Mouse (Mus musculus) liver, embryonic 12.5 days (tissue): Measurements from ENCODE around the gene Hamp. TPM values are rescaled to one million over a fixed set of nuclear protein-coding genes. Genes with fewer than 3 reads are reported as not detected.
A peak's percentile ranks its signal among the peaks of the same experiment; 100 is the strongest.

Source experiments
- ATAC-seq: fragments of 200-750 bp; cut with Nextera tagmentation; 2 replicates; pipeline ENCODE4 v1.8.0; 2017; ENCODE audit warnings: moderate number of reproducible peaks, mild to moderate bottlenecking, moderate library complexity
- H3K27ac ChIP-seq: fragments of 300-500 bp; sonication (generic); 2 replicates; pipeline ENCODE4 v1.5.1; 2016; ENCODE audit warnings: mild to moderate bottlenecking
- H3K27me3 ChIP-seq: fragments of 300-500 bp; sonication (generic); replicated peaks from 2 replicates; pipeline ENCODE4 v1.6.1; 2016; ENCODE audit warnings: mild to moderate bottlenecking, moderate library complexity
- H3K36me3 ChIP-seq: fragments of 300-500 bp; sonication (generic); 2 replicates; pipeline ENCODE4 v1.6.1; 2016; ENCODE audit warnings: mild to moderate bottlenecking, moderate library complexity
- H3K4me1 ChIP-seq: fragments of 300-500 bp; sonication (generic); 2 replicates; pipeline ENCODE4 v1.6.1; 2016
- H3K4me2 ChIP-seq: fragments of 300-500 bp; sonication (generic); 2 replicates; pipeline ENCODE4 v1.6.1; 2016; ENCODE audit warnings: mild to moderate bottlenecking, moderate library complexity
- H3K4me3 ChIP-seq: fragments of 300-500 bp; sonication (generic); 2 replicates; pipeline ENCODE4 v1.5.1; 2016; ENCODE audit warnings: mild to moderate bottlenecking, moderate library complexity
- H3K9ac ChIP-seq: fragments of 300-500 bp; sonication (generic); 2 replicates; pipeline ENCODE4 v1.6.1; 2016; ENCODE audit warnings: mild to moderate bottlenecking, moderate library complexity
- H3K9me3 ChIP-seq: fragments of 300-500 bp; sonication (generic); replicated peaks from 2 replicates; pipeline ENCODE4 v1.6.1; 2016; ENCODE audit warnings: mild to moderate bottlenecking, moderate library complexity
- WGBS: fragments of 180-500 bp; shearing (Covaris S2); methylation state at CpG from one replicate; pipeline ENCODE4 v1.1.7; 2016; ENCODE audit not compliant: insufficient replicate concordance; 5-methylcytosine and 5-hydroxymethylcytosine counted together
- polyA plus RNA-seq: library from polyadenylated mRNA; unstranded; fragments of >200 nt; fragmentation: Nextera tagmentation; extraction: Ambion mirVana; gene quantifications from 2 replicates; pipeline ENCODE4 v1.2.1, GENCODE M21; 2016

Hamp gene
- polyA plus RNA-seq, 1 experiment from 2014 or later = not detected

DNA sequence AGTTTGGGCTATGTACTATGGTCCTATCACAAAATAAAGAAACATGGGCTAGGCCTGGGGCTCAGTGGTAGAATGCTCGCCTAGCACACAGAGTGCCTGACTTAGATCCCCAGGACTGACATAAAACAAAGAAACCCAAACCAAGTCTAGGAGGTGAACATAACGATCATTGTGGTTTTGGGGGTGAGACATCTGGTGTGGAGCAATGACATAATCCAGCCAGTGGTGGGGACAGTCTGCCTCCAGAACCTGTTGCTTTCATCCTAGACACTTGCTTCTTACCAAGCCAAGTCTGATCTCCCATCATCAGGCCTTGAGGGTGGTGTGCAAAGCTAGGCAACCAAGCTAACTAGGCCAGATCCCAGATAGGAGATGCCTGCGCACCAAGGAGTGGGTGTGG is 22.8 kb upstream of the Hamp start:
- no peak for ATAC-seq
- Histone ChIP-seq H3K9ac (no peak overlapping the region), H3K27me3 (peaks cover 3% of the 10 kb centered on the region), H3K27ac (no peak overlapping the region), H3K4me3 (no peak overlapping the region), H3K4me2 (no peak overlapping the region), H3K36me3 (peaks cover 6% of the 10 kb centered on the region), H3K4me1 (peaks cover 14% of the 10 kb centered on the region), H3K9me3 (no peaks in the 10 kb centered on the region)
- WGBS = 60% methylated on average over 3 of the region's 3 CpGs

DNA sequence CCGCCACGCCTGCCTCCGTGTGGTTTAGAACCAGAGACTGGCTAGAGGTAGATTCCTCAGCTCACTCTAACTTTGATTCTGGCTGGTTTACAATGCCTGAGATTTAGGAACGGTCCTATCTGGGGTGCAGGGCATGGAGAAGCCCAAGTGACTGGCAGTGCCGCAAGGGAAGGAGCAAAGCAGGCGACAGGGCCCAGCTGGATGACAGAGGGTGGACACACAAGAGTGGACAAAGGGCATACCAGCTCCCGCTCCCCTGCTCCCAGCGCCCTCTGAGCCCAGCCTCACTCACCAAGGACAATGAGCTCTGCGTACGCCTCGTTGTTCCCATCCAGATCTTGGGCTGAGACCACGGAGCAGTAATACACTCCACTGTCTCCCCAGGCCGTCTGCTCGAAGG is 21.8 kb upstream of the Hamp start:
- Histone ChIP-seq H3K36me3 (peaks cover 6% of the 10 kb centered on the region), H3K27ac (no peak overlapping the region), H3K9me3 (no peaks in the 10 kb centered on the region), H3K4me2 (no peak overlapping the region), H3K4me3 (no peak overlapping the region), H3K27me3 (no peaks in the 10 kb centered on the region), H3K4me1 (peaks cover 14% of the 10 kb centered on the region), H3K9ac (no peak overlapping the region)
- ATAC-seq = no peak
- 80% methylated on average over 14 of the region's 14 CpGs for WGBS

DNA sequence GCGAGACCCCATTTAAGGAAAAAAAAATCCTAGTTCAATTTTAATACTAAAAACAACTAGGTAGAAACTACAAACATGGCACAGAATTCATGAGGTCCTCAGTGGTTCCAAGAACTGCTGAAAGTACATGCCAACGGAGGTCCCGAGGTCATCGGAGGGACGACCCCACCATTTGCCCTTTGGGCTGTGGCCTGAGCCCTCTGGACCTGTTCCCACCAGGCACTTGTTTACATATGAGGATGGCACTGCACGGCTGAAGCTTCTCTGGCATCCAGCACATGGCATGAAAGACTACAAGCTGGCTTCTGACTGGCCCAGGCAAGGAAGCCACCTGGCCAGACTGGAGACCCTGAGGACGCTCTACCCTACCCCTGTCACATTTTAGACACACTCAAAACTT is 20.5 kb upstream of the Hamp start:
- no peak for ATAC-seq
- H3K9me3 ChIP-seq = no peaks in the 10 kb centered on the region
- 81% methylated on average over 7 of the region's 7 CpGs for WGBS
- H3K27ac ChIP-seq = no peak overlapping the region
- H3K9ac ChIP-seq = no peak overlapping the region
- no peak overlapping the region for H3K4me3 ChIP-seq
- no peaks in the 10 kb centered on the region for H3K27me3 ChIP-seq
- H3K36me3 ChIP-seq = peaks cover 10% of the 10 kb centered on the region
- H3K4me1 ChIP-seq = peaks cover 14% of the 10 kb centered on the region
- H3K4me2 ChIP-seq = no peak overlapping the region

DNA sequence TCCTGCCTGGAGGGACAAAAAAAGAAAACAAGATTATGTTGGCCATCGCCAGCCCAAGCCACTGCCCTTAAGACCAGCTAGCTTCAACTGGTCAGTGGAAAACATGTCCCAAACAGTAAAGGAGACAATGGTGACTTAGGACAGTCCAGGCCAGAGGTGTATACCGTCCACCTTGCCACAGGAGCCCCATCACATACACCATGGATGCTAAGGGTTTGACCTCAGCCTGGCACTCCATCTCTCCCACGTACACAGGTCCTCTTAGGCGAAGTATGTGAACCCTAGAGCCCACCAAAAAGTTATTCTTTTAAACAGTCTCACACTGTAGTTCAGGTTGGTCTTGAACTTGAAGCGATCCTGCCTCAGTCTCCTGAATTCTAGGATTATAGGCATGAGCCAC is 19.0 kb upstream of the Hamp start:
- peaks cover 22% of the 10 kb centered on the region for H3K4me1 ChIP-seq
- H3K36me3 ChIP-seq = peaks cover 22% of the 10 kb centered on the region
- H3K27me3 ChIP-seq = no peaks in the 10 kb centered on the region
- no peak overlapping the region for H3K27ac ChIP-seq
- H3K4me3 ChIP-seq = no peak overlapping the region
- no peak overlapping the region for H3K9ac ChIP-seq
- WGBS = 70% methylated on average over 5 of the region's 5 CpGs
- no peak overlapping the region for H3K4me2 ChIP-seq
- ATAC-seq = no peak
- no peaks in the 10 kb centered on the region for H3K9me3 ChIP-seq

DNA sequence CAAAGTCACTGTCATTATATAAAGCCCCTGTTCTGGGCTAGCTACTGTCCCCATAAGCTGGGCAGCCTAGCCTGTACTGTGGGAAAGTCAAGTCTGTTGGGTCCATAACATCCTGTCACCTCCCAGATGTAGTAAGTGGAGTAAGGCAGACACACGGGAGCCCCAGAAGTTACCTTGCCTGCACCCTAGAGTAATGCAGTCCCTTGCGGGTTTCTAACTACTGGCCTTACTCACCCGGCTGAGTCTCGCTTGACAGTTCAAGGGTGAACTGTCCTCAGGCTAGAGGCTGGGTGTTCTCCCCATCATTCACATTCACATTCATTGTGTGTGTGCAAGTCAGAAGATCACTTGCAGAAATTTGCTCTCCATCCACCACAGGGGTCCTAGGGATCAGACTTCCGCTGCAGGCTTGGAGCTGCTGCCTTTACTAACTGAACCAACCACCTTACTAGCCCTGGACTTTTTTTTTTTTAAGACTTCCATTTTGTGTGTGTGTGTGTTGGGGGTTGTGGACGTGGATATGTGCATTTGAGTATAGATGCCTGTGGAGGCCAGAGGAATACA is 16.0 kb upstream of the Hamp start:
- Histone ChIP-seq H3K9me3 (no peaks in the 10 kb centered on the region), H3K9ac (no peak overlapping the region), H3K4me3 (no peak overlapping the region), H3K36me3 (peaks cover 30% of the 10 kb centered on the region), H3K4me1 (peaks cover 35% of the 10 kb centered on the region), H3K4me2 (no peak overlapping the region), H3K27me3 (no peaks in the 10 kb centered on the region), H3K27ac (no peak overlapping the region)
- no peak for ATAC-seq
- WGBS = 80% methylated on average over 6 of the region's 6 CpGs

DNA sequence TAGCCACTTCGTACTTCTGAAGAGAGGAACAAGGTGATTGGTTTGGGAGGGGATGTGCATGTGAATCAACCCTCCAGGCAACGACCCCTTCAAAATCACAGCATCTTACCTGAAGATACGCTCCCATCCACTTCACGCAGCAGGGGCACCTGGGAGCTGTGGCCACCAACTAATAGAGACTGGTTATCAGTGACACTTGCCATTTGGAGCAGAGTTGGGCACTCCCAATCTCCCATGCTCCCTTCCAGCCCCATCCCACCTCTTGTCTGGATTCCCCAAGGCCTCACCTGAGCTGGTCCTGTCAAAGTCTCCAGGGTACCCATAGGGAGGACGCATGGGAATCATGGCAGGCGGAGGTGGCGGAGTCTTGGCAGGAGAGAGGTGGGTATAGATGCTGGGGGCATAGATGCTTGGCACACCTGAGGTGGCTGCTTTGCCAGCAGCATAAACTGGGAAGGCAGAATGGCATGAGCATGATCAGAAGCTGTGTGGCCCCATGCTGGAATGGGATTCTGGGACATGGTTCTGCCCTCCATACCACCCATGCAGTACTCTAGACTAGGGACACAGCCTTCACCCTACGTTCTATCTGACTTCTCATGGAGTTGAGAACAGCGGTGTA is 15.1 kb upstream of the Hamp start:
- Histone ChIP-seq H3K4me1 (peaks cover 38% of the 10 kb centered on the region), H3K27me3 (no peaks in the 10 kb centered on the region), H3K4me3 (no peak overlapping the region), H3K27ac (no peak overlapping the region), H3K9ac (no peak overlapping the region), H3K4me2 (no peak overlapping the region), H3K36me3 (peaks cover 39% of the 10 kb centered on the region), H3K9me3 (no peaks in the 10 kb centered on the region)
- 84% methylated on average over 9 of the region's 9 CpGs for WGBS
- no peak for ATAC-seq

DNA sequence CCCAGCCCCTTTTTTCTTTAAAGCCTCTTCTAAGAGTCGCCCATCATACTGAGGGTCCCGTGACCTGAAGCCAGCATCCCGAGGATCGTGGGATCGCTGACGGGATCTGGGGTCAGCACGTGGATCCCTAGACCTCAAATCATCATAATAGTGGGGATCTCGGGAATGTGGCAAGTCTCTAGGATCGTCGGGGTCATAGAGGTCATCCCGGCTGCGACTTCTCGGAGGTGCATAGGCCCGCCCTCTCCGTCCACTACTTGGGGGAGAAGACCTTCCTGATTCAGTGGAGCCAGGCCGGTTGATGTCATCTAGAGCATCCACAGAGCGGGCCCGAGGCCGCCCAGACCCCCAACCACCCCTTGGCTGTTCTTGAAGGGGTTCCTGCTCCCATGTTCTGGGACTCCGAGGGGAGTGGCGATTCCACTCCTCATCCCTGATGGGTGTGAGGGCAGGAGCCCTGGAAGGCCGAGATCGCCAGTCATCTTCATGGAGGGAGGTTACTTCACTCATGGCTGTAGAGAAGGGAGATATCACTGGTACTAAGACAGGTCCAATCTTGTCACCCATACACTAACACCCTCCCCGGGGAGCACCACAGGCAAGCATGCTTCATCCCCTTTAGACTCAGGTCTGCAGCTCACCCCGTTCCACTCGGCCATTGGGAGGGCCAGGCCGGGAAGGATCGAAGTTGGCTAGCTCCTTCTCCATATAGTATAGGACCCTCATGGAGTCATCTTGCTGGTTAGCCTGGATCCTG is 14.5 kb upstream of the Hamp start:
- Histone ChIP-seq H3K27ac (peak overlapping the region; percentile 95), H3K9me3 (no peaks in the 10 kb centered on the region), H3K36me3 (peaks cover 46% of the 10 kb centered on the region), H3K4me1 (peaks cover 38% of the 10 kb centered on the region), H3K9ac (peak overlapping the region; percentile 100), H3K4me2 (peak overlapping the region; percentile 96), H3K27me3 (no peaks in the 10 kb centered on the region), H3K4me3 (peak overlapping the region; percentile 99)
- WGBS = 80% methylated on average over 28 of the region's 28 CpGs
- no peak for ATAC-seq

DNA sequence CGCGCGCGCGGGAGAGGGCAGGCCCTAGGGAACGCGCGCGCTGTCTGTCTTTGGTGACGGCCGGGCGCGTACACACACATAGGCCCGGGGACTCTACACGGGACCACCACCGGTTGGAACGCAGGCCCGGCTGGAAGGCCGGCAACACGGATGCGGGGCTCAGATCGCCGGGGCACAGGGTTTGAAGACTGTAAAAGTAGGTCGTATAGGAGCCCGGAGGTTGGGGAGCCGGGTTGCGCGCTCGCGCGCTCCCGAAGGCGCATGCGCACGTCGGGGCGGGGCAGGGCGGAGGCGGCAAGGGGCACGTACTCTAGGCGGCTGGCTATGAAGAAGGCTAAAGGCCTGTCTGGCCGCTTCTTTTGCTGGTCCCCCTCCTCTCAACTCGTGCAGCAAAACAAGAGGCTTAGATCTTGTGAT is 13.5 kb upstream of the Hamp start:
- peak overlapping the region; percentile 95 for H3K27ac ChIP-seq
- peak overlapping the region; percentile 100 for H3K9ac ChIP-seq
- H3K36me3 ChIP-seq = peaks cover 55% of the 10 kb centered on the region
- no peaks in the 10 kb centered on the region for H3K9me3 ChIP-seq
- peak; percentile 77 for ATAC-seq
- H3K27me3 ChIP-seq = no peaks in the 10 kb centered on the region
- H3K4me2 ChIP-seq = peak overlapping the region; percentile 96
- peak overlapping the region; percentile 99 for H3K4me3 ChIP-seq
- H3K4me1 ChIP-seq = peaks cover 35% of the 10 kb centered on the region
- WGBS = 1% methylated on average over 42 of the region's 43 CpGs

DNA sequence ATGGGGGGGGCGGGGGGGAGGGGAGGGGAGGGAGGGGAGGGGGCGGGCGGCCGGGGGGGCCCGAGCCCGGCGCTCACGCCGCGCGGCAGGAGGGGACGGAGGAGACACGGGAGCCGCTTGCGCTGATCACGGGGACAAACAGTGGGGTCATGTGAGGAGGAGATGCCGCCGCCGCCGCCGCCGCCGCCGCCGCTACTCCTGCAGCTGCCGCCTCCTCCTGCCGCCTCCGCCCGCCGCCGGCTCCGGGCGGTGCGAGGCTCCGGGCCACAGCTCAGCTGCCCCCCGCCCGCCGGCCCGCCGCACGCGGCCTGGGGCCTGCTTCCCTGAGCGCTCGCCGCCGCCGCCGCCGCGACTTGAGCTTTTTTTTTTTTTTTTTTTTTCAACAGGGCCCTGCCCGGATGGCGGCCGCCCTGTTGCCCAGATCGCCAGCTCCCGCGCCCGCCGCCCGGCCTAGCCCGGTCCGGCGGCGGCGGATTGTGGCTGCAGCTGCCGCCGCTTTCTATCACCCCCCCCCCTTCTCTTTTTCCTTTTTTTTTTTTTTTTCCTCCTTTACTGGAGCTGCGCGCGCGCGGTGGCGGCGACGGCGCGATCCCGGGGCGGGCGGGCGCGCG is 13.0 kb upstream of the Hamp start, which contains the start of gene Usf2:
Usf2 (minus strand) TSS at position 48 of the 611 bp plus-strand sequence.
- peak; percentile 25; the same call in 1 of the 2 replicates for ATAC-seq
- Histone ChIP-seq H3K27ac (peak within 1 kb of the TSS; percentile 95), H3K36me3 (peaks cover 55% of the 10 kb centered on the region), H3K9me3 (no peaks in the 10 kb centered on the region), H3K9ac (peak within 1 kb of the TSS; percentile 100), H3K4me1 (peaks cover 38% of the 10 kb centered on the region), H3K4me2 (peak within 1 kb of the TSS; percentile 96), H3K4me3 (peak within 1 kb of the TSS; percentile 99), H3K27me3 (no peaks in the 10 kb centered on the region)
- WGBS = under 1% methylated on average over 24 of the region's 82 CpGs

DNA sequence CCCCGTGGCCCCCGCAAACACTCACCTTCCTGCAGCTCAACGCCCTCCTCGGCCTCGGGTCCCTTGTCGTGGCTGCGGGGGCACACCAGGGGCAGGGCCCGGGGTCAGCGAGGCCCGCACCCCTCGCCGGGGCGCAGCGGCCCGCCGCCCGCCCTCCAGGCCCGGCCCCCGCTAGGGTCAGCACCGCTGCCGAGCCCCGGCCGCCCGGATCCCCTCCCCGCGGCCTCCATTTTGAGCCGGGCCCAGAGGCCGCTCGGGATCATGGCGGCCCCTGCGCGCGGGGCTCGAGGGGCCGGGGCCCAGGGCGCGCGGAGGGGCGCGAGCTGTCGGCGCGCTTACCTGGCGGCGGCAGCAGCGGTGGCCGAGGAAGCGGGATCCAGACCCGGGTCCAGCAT is 12.5 kb upstream of the Hamp start:
- peaks cover 59% of the 10 kb centered on the region for H3K36me3 ChIP-seq

DNA sequence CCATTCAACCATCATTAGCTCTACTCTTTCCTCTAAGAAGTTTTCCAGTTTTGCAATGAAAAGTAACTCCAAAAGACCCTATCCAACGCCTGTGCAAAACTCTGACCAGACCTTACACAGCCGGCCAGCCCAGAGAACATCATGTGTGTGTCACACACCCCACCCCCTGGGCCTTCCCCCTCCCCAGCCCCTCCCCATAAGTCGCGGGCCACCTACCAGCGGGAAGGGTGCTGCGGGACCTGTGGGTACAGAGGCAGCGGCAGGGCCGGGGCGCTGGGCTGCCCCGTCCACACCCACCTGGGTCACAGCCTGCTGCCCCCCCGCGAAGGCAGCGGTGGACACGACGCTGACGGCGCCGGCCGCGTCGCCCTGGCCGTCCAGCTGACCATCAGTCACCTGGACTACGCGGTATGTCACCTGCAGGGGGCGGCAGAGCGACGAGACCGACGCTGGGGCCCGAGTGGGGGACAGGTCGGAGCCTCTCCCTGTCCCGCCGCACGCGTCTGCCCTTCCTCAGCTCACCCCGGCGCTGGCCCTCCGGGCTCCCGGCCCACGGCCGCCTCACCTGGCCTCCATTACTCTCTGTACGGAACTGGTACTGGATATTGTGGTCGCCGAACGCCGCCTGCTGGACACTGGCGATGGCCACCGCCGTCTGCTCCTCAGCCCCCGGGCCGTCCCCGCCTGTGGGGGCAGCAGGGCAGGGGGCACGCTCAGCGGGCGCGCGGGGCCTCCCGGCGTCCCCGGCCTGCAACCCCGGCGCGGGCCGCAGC is 11.9 kb upstream of the Hamp start:
- Histone ChIP-seq H3K4me1 (peaks cover 38% of the 10 kb centered on the region), H3K36me3 (peaks cover 65% of the 10 kb centered on the region)

More for the DNA sequence above, 12.5 kb upstream of the Hamp start:
- Histone ChIP-seq H3K4me3 (peak overlapping the region; percentile 99), H3K4me2 (peak overlapping the region; percentile 96), H3K9ac (peak overlapping the region; percentile 100), H3K4me1 (peaks cover 38% of the 10 kb centered on the region), H3K27me3 (no peaks in the 10 kb centered on the region), H3K9me3 (no peaks in the 10 kb centered on the region), H3K27ac (peak overlapping the region; percentile 95)
- ATAC-seq = peak; percentile 13; the same call in 1 of the 2 replicates
- WGBS = 2% methylated on average over 30 of the region's 49 CpGs

More for the DNA sequence above, 11.9 kb upstream of the Hamp start:
- Histone ChIP-seq H3K9me3 (no peaks in the 10 kb centered on the region), H3K27me3 (no peaks in the 10 kb centered on the region), H3K27ac (peak overlapping the region; percentile 95), H3K4me3 (peak overlapping the region; percentile 99), H3K9ac (peak overlapping the region; percentile 100), H3K4me2 (peak overlapping the region; percentile 96)
- WGBS = 1% methylated on average over 62 of the region's 64 CpGs
- peak; percentile 74 for ATAC-seq
